Mouse (Mus musculus): ENCODE measurements around the gene Fam129a.
"Not testable (repeated sequence)": the region's sequence is repeated elsewhere in the genome, so short reads cannot be mapped to it uniquely, and the experiment has no call there.

The Fam129a gene

GRCm38 (mm10) chr1:151749894-151750293 is 178.9 kb downstream of the Fam129a start:
- DNase-seq (ENCODE audit: low spot score) = not testable (repeated sequence)

GRCm38 (mm10) chr1:151752946-151753345 is 182.0 kb downstream of the Fam129a start:
- DNase-seq (ENCODE audit: low spot score) = no peak

DNA sequence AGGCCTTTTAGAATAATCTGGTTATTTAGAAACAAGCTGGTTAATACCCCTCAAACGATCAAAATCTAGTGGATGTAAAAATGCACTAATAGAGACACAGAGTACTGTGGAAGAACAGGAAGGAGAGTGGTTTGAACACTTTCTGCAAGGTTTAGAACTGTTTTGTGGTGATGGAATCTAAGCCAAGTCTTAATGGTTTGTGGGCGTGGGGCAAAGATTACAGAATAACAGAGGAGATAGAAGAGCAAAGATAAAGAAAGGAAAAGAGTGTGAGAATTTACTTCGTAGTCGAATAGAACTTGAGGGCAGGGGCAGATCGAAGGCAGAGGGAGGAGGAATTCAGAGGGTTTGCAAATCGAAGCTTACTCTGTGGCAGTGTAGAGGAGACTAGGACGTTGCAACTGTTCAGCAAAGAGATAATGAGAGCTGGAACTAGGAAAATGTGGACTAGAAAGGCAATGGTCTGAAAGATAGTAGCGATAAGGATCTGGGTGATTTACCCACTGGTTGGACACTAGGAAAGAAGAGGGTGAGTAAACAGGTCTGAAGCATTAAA is 182.5 kb downstream of the Fam129a start:
- no peak for DNase-seq (ENCODE audit: low spot score)

- peak; percentile 3 for DNase-seq (ENCODE audit: low spot score)
These were observed 183.1 kb downstream of the Fam129a start for GRCm38 (mm10) chr1:151754028-151754489.

DNA sequence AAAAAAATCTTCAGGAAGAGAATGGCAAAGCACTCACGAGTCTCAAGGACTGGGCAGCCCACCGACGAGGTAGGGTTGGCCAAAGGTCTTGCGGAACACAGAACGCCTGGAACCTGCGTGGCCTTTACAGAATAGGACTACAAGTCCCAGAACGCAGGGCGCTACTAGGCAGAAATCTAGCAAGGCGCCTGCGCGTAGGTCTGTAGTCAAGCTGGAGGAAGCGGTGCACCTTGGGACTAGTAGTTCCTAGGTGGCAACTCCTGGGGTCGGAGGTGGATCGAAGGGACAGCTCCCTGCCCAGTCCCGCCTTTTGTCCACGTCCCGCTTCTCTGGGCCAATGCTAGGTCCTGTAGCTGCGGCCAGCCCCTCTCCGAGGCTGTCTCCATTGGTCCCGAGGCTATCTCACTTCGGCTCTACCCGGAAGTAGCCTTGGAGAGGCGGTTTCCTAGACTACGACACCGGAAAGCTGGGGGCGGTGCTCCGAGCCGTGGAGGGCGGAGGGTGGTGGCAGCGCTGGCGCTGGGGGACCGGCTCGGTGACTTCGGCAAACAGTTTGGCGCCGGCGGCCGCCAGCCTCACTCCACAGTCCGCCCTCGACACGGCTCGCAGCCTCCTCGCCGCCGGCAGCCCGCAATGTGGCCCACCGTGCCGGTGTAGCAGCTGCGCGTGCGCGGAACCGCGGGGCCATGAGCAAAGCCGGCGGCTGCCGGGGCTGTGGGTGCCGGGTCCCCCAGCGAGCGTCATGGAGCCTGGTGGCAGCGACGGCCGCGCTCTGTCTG is 184.1 kb downstream of the Fam129a start, which contains the start of gene Edem3:
Gene Edem3 (plus strand): TSS at position 491 of the 779 bp plus-strand sequence.
- peak; percentile 99 for DNase-seq (ENCODE audit: low spot score)

DNA sequence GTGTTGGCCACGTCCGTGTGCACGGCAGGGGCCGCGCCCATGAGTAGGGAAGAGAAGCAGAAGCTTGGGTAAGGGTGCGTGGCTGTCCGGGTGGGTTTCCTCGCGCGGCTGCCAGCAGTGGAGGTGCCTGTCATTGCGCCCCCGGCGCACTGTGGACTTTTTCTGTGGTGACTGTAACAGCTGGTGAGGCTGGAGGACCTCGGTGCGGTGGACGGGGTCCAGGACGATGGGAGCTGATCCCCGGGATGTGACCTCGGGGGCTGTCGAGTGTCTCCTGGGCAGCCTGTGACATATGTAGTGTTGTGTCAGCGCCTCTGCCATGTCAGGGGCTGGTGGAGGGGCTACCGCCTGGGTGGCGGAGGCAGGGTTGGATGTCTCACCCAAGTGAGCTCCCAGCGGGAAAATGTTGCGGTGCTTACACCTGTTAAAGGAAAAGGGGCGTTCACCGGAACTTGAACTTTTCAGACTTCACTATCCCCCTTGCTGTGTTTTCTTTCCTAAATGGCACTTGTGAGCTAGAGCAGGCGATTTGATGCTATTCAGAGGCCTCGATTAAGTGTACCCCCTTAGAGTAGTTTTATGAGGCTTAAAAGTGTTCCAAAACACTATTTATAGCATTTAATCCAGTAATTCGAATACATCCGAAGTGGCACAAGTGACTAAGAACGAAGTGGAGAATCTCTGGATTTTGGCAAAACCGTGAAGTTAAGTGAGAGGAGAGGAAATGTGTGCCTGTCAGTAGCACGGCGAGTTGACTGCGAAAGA is 184.9 kb downstream of the Fam129a start:
- peak; percentile 35 for DNase-seq (ENCODE audit: low spot score)

- DNase-seq (ENCODE audit: low spot score) = no peak
These were observed 185.4 kb downstream of the Fam129a start for GRCm38 (mm10) chr1:151756425-151756728.

GRCm38 (mm10) chr1:151758301-151758700 is 187.3 kb downstream of the Fam129a start:
- DNase-seq (ENCODE audit: low spot score) = no peak

- no peak for DNase-seq (ENCODE audit: low spot score)
These were observed 188.0 kb downstream of the Fam129a start for GRCm38 (mm10) chr1:151758991-151759390.

DNA sequence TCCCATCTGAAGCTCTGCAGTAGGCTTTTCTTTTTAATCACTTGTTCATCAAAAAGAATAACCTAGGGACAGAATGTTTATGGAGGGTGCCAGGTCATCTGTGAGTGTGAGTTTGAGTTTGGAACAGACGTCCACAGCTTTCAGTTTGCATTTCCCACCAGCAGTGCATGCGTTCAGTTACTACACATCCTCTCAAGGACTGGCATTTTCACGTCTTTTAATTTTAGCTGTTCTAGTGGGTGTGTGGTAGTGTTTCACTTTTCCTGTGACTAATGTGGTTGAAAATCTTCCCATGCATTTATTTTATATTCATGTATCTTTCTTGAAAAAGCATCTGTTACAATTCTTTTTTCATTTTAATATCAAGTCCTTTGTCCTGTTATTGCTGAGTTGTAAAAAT is 193.2 kb downstream of the Fam129a start:
- no peak for DNase-seq (ENCODE audit: low spot score)

DNA sequence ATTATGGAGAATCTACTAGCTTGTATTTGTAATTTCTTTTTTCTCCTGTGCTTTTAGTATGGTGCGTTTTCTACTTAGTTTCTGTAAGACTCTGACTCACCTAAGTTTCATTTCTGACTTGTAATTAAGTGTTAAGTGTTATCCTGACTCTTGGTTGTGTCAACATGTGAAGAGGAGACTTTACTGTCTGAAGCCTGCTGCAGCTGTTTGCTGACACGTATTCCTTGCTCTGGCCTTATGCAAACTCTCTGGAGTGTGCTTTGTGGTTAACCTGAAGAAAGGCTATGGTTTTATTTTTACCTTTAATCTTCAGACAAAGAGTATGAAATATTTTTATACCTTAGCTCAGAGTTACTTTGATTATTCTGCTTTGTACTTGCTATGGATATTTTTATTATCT is 195.2 kb downstream of the Fam129a start:
- no peak for DNase-seq (ENCODE audit: low spot score)

- DNase-seq (ENCODE audit: low spot score) = peak; percentile 7
These were observed 196.1 kb downstream of the Fam129a start for GRCm38 (mm10) chr1:151766976-151767654.

DNA sequence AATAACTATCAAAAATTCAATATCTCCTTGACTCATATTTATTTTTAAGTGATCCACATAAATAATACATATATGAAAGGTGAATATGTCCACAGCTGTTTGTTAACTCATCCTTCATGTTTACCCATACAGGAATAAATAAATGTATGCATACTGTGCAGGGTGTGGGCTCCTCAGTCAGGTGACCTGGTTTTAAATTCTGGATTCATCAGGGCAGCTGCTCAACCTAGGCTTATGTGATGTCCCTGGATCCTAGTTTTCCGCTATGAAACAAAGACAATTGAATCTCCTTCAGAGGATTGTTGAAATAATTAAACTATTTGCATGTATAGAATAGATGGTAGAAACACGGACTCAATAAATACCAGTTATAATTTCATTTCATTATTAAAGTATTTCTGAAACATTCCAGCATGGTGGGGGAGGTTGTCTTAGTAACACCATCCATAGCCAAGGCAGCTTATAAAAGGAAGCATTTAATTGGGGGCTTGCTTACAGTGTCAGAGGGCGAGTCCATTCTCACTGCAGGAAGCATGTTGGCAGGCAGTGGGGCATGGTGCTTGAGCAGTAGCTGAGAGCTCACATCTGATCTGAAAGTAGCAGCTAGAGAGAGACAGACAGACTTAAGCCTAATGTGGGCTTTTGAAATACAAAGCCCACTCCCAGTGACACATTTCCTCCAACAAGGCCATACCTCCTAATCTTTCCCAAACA is 198.4 kb downstream of the Fam129a start:
- no peak for DNase-seq (ENCODE audit: low spot score)

Data from embryo, embryonic 10.5 days (tissue).